Mouse (Mus musculus) MEL (cell line): Measurements from ENCODE around the gene Specc1l. TPM values are rescaled to one million over a fixed set of nuclear protein-coding genes. Genes with fewer than 3 reads are reported as not detected.

Experiments
- DNase-seq: peaks from one replicate; pipeline ENCODE4 v3.0.0; 2011; ENCODE audit warnings: low read depth, low spot score
- H3K27ac ChIP-seq: 2 replicates; pipeline ENCODE4 v1.5.1; 2012; ENCODE audit warnings: low read depth, mild to moderate bottlenecking, control low read depth, low read length, moderate library complexity; ENCODE audit not compliant: control insufficient read depth
- H3K27me3 ChIP-seq, 2 experiments: fragments of 150-350 bp in 1 of 2; sonication (generic) in 1 of 2; 2 replicates each; pipeline ENCODE4 v1.6.1; 2012; ENCODE audit warnings: low read length in 2 of 2, mild to moderate bottlenecking in 2 of 2, improper control_type of control experiment in 1 of 2, moderate library complexity in 1 of 2; ENCODE audit not compliant: insufficient read depth in 2 of 2, control insufficient read depth in 1 of 2
- H3K36me3 ChIP-seq, 2 experiments: 2 replicates each; pipeline ENCODE4 v1.6.1; 2012 to 2014; ENCODE audit warnings: low read length in 2 of 2, improper control_type of control experiment in 1 of 2, inconsistent platforms in 1 of 2, mild to moderate bottlenecking in 1 of 2; ENCODE audit not compliant: insufficient read depth in 2 of 2, control insufficient read depth in 1 of 2
- H3K4me1 ChIP-seq, 2 experiments: fragments of 150-350 bp in 1 of 2; sonication (generic) in 1 of 2; 2 replicates each; pipeline ENCODE4 v1.6.1; 2012; ENCODE audit warnings: low read length in 2 of 2, improper control_type of control experiment in 1 of 2, mild to moderate bottlenecking in 1 of 2; ENCODE audit not compliant: insufficient read depth in 2 of 2, control insufficient read depth in 1 of 2
- H3K4me3 ChIP-seq, 2 experiments: fragments of 150-350 bp in 1 of 2; sonication (generic) in 1 of 2; 2 replicates each; pipeline ENCODE4 v1.5.1; 2012; ENCODE audit warnings: low read depth in 2 of 2, low read length in 2 of 2, mild to moderate bottlenecking in 2 of 2, moderate library complexity in 2 of 2, control low read depth in 1 of 2, improper control_type of control experiment in 1 of 2; ENCODE audit not compliant: control insufficient read depth in 1 of 2, insufficient read depth in 1 of 2
- H3K79me2 ChIP-seq: 2 replicates; pipeline ENCODE4 v1.6.1; 2012; ENCODE audit warnings: mild to moderate bottlenecking, low read length, moderate library complexity; ENCODE audit not compliant: control insufficient read depth, poor library complexity, insufficient read depth
- H3K9ac ChIP-seq: 2 replicates; pipeline ENCODE4 v1.6.1; 2012; ENCODE audit warnings: low read depth, mild to moderate bottlenecking, control low read depth, low read length, moderate library complexity; ENCODE audit not compliant: control insufficient read depth, poor library complexity, severe bottlenecking
- H3K9me3 ChIP-seq: fragments of 150-350 bp; sonication (generic); replicated peaks from 2 replicates; pipeline ENCODE4 v1.6.1; 2012; ENCODE audit warnings: mild to moderate bottlenecking, low read length, improper control_type of control experiment, moderate library complexity; ENCODE audit not compliant: insufficient read depth
- BHLHE40 ChIP-seq: IDR thresholded peaks from 2 replicates; pipeline ENCODE4 v1.6.1; 2012; ENCODE audit warnings: low read depth, mild to moderate bottlenecking, inconsistent platforms, low read length, improper control_type of control experiment, borderline replicate concordance
- CHD1 ChIP-seq: IDR thresholded peaks from 2 replicates; pipeline ENCODE4 v1.6.1; 2012; ENCODE audit warnings: low read depth, mild to moderate bottlenecking, inconsistent platforms, low read length, improper control_type of control experiment
- CTCF ChIP-seq, 3 experiments: IDR thresholded peaks in 2 of 3; conservative IDR thresholded peaks in 1 of 3; 2 replicates each; pipeline ENCODE4 v1.5.1; 2011 to 2012; ENCODE audit warnings: low read length in 3 of 3, low read depth in 2 of 3, mild to moderate bottlenecking in 2 of 3, improper control_type of control experiment in 1 of 3, inconsistent platforms in 1 of 3, mixed read lengths in 1 of 3, moderate library complexity in 1 of 3; ENCODE audit not compliant: control insufficient read depth in 1 of 3, insufficient read depth in 1 of 3, poor library complexity in 1 of 3, severe bottlenecking in 1 of 3
- E2F4 ChIP-seq: IDR thresholded peaks from 2 replicates; pipeline ENCODE4 v1.6.1; 2011; ENCODE audit warnings: low read depth, low read length, improper control_type of control experiment, borderline replicate concordance
- ELF1 ChIP-seq: IDR thresholded peaks from 2 replicates; pipeline ENCODE4 v1.6.1; 2014; ENCODE audit warnings: low read depth, mild to moderate bottlenecking, inconsistent platforms, low read length, improper control_type of control experiment, moderate library complexity
- GABPA ChIP-seq: IDR thresholded peaks from 2 replicates; pipeline ENCODE4 v1.6.1; 2012; ENCODE audit warnings: low read depth, mild to moderate bottlenecking, inconsistent platforms, low read length, improper control_type of control experiment, moderate library complexity
- GATA1 ChIP-seq: IDR thresholded peaks from 2 replicates; pipeline ENCODE4 v1.6.1; 2011; ENCODE audit warnings: low read depth, low read length, improper control_type of control experiment
- HCFC1 ChIP-seq: IDR thresholded peaks from 2 replicates; pipeline ENCODE4 v1.6.1; 2012; ENCODE audit warnings: low read depth, mild to moderate bottlenecking, inconsistent platforms, low read length, improper control_type of control experiment, moderate library complexity
- JUND ChIP-seq: IDR thresholded peaks from 2 replicates; pipeline ENCODE4 v1.6.1; 2011; ENCODE audit warnings: low read depth, mild to moderate bottlenecking, improper control_type of control experiment, low read length
- MAX ChIP-seq: IDR thresholded peaks from 2 replicates; pipeline ENCODE4 v1.6.1; 2011; ENCODE audit warnings: low read length, improper control_type of control experiment
- MXI1 ChIP-seq: IDR thresholded peaks from 2 replicates; pipeline ENCODE4 v1.6.1; 2011; ENCODE audit warnings: mild to moderate bottlenecking, low read depth, low read length, improper control_type of control experiment
- MYB ChIP-seq: IDR thresholded peaks from 2 replicates; pipeline ENCODE4 v1.6.1; 2011; ENCODE audit warnings: mild to moderate bottlenecking, low read depth, low read length, improper control_type of control experiment
- MYC ChIP-seq: IDR thresholded peaks from 2 replicates; pipeline ENCODE4 v1.6.1; 2011; ENCODE audit warnings: low read depth, mild to moderate bottlenecking, low read length, improper control_type of control experiment, moderate library complexity
- NELFE ChIP-seq: IDR thresholded peaks from 2 replicates; pipeline ENCODE4 v1.6.1; 2011; ENCODE audit warnings: low read depth, low read length, improper control_type of control experiment
- NRF1 ChIP-seq: IDR thresholded peaks from 2 replicates; pipeline ENCODE4 v1.6.1; 2014; ENCODE audit warnings: low read depth, mild to moderate bottlenecking, inconsistent platforms, low read length, improper control_type of control experiment, moderate library complexity; ENCODE audit not compliant: poor library complexity, insufficient read depth, severe bottlenecking
- POLR2A ChIP-seq, 2 experiments: IDR thresholded peaks; 2 replicates each; pipeline ENCODE4 v1.6.1; 2011 to 2012; ENCODE audit warnings: low read length in 2 of 2, mild to moderate bottlenecking in 2 of 2, control low read depth in 1 of 2, improper control_type of control experiment in 1 of 2, low read depth in 1 of 2, moderate library complexity in 1 of 2; ENCODE audit not compliant: control insufficient read depth in 1 of 2, insufficient read depth in 1 of 2, poor library complexity in 1 of 2
- RAD21 ChIP-seq: IDR thresholded peaks from 2 replicates; pipeline ENCODE4 v1.6.1; 2011; ENCODE audit warnings: mild to moderate bottlenecking, low read depth, low read length, improper control_type of control experiment
- SIN3A ChIP-seq: IDR thresholded peaks from 2 replicates; pipeline ENCODE4 v1.6.1; 2012; ENCODE audit warnings: low read length, improper control_type of control experiment, inconsistent platforms
- SMC3 ChIP-seq: IDR thresholded peaks from 2 replicates; pipeline ENCODE4 v1.6.1; 2011; ENCODE audit warnings: low read depth, low read length, improper control_type of control experiment
- TAL1 ChIP-seq: IDR thresholded peaks from 2 replicates; pipeline ENCODE4 v1.6.1; 2012; ENCODE audit warnings: mild to moderate bottlenecking, inconsistent platforms, low read length, moderate library complexity, mixed read lengths
- USF1 ChIP-seq: IDR thresholded peaks from 2 replicates; pipeline ENCODE4 v1.6.1; 2014; ENCODE audit warnings: low read depth, mild to moderate bottlenecking, inconsistent platforms, low read length, improper control_type of control experiment, moderate library complexity
- ZMIZ1 ChIP-seq: IDR thresholded peaks from 2 replicates; pipeline ENCODE4 v1.6.1; 2012; ENCODE audit warnings: low read depth, mild to moderate bottlenecking, inconsistent platforms, low read length, improper control_type of control experiment, moderate library complexity
- ZNF384 ChIP-seq: IDR thresholded peaks from 2 replicates; pipeline ENCODE4 v1.6.1; 2012; ENCODE audit warnings: low read depth, mild to moderate bottlenecking, inconsistent platforms, low read length, improper control_type of control experiment
- polyA plus RNA-seq, 2 experiments: library from polyadenylated mRNA; stranded (reverse) in 1 of 2; unstranded in 1 of 2; fragments of >175 nt in 1 of 2; fragments of >200 nt in 1 of 2; gene quantifications; 2 replicates each; pipeline versions ENCODE4 v1.2.1 to v1.2.4; 2012; ENCODE audit warnings: low replicate concordance in 2 of 2, low read depth in 1 of 2; ENCODE audit not compliant: insufficient read length in 2 of 2, insufficient read depth in 1 of 2, missing spikeins in 1 of 2
- total RNA-seq: library from RNA; depleted of rRNA; stranded (reverse); fragments of 300-350 nt; gene quantifications from 2 replicates; pipeline ENCODE4 v1.2.3, GENCODE M21; 2012

Specc1l gene
- total and polyA plus RNA-seq, 3 experiments: 12.3 to 30.6 (median 15.1) TPM

DNA sequence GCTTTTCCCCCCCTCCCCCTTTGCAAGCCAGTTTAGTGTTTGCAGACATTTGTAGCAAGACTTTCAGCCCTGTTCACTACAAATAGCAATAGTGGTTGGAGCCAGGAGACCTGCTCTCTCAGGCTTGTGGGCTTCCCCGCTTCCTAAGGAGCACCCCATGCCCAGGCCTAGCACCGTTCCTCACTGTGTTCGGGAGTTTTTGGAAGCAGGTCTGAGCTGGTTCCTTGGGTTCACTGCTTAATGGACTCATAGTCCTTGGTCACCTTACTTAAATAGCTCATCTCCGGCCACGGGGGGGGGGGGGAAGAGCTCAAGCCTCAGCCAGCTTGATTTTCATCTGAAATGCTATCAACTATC is 92.2 kb downstream of the Specc1l start:
- peaks cover 0 to 54% of the 10 kb centered on the region in 2 experiments; a peak in 2 of 4 replicates for H3K36me3 ChIP-seq
- TF ChIP-seq E2F4 (no peak), SIN3A (no peak), TAL1 (no peak), ZMIZ1 (no peak), SMC3 (no peak), BHLHE40 (no peak), CHD1 (no peak), GABPA (no peak), GATA1 (no peak), POLR2A (IDR thresholded peaks at IDR 0.05; ENCODE audit: control insufficient read depth in 1 of 2, insufficient read depth in 1 of 2, low read depth in 1 of 2, low read length in 2 of 2, poor library complexity in 1 of 2) (no peak), NELFE (no peak), MXI1 (no peak), ELF1 (no peak)
- no peaks in the 10 kb centered on the region for H3K9me3 ChIP-seq
- H3K27me3 ChIP-seq: no peaks in the 10 kb centered on the region
- no peak for DNase-seq
- H3K9ac ChIP-seq: no peak overlapping the region
- H3K79me2 ChIP-seq: no peaks in the 10 kb centered on the region
- peaks cover 40 to 57% of the 10 kb centered on the region in 2 experiments for H3K4me1 ChIP-seq
- peak overlapping the region; percentile 92 for H3K27ac ChIP-seq
- no peak overlapping the region for H3K4me3 ChIP-seq

DNA sequence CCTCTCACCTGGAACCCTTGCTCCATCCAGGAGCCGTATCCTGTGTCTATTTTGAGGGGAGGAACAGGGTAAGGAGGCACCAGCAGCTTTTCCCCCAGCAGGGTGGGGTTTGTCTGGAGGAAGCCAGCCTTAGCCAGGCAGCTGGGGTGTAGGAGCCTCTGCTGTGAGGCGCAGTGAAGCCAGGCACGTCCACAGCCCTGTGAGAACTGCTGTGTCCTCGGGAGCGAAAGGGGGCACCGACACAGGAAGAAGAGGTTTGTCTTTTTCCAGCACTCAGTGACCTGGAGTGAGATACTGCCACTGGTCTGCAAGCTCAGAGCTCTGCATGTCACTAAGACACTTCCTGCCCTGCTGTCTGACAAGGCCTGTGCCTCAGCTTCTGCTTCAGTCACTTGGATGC is 92.5 kb downstream of the Specc1l start:
- H3K79me2 ChIP-seq: no peaks in the 10 kb centered on the region
- H3K36me3 ChIP-seq: peaks cover 0 to 50% of the 10 kb centered on the region in 2 experiments; a peak in 2 of 4 replicates
- H3K27ac ChIP-seq: no peak overlapping the region
- TF ChIP-seq MAX: no peak
- TF ChIP-seq CHD1: no peak
- no peak for TF ChIP-seq RAD21
- TF ChIP-seq CTCF (IDR thresholded peaks at IDR 0.05 in 2 of 3, conservative IDR thresholded peaks at IDR 0.05 in 1 of 3; ENCODE audit: control insufficient read depth in 1 of 3, insufficient read depth in 1 of 3, low read depth in 2 of 3, low read length in 3 of 3, poor library complexity in 1 of 3, severe bottlenecking in 1 of 3): no peak
- TF ChIP-seq HCFC1: no peak
- TF ChIP-seq JUND: no peak
- TF ChIP-seq SMC3: no peak
- TF ChIP-seq MYB: no peak
- TF ChIP-seq NRF1: no peak
- TF ChIP-seq ZNF384: no peak
- TF ChIP-seq ELF1: no peak
- TF ChIP-seq MYC: no peak
- TF ChIP-seq USF1: no peak
- no peak overlapping the region for H3K4me3 ChIP-seq
- no peaks in the 10 kb centered on the region for H3K9me3 ChIP-seq
- no peaks in the 10 kb centered on the region for H3K27me3 ChIP-seq
- DNase-seq: no peak
- H3K9ac ChIP-seq: no peak overlapping the region
- H3K4me1 ChIP-seq: peaks cover 36 to 53% of the 10 kb centered on the region in 2 experiments
